Mouse (Mus musculus) MEL (cell line): Measurements from ENCODE around the gene Zfp583. TPM values are rescaled to one million over a fixed set of nuclear protein-coding genes. Genes with fewer than 3 reads are reported as not detected.

ENCODE experiments used
- DNase-seq: peaks from one replicate; pipeline ENCODE4 v3.0.0; 2011; ENCODE audit warnings: low read depth, low spot score
- H3K27ac ChIP-seq: 2 replicates; pipeline ENCODE4 v1.5.1; 2012; ENCODE audit warnings: low read depth, mild to moderate bottlenecking, control low read depth, low read length, moderate library complexity; ENCODE audit not compliant: control insufficient read depth
- H3K27me3 ChIP-seq, 2 experiments: fragments of 150-350 bp in 1 of 2; sonication (generic) in 1 of 2; 2 replicates each; pipeline ENCODE4 v1.6.1; 2012; ENCODE audit warnings: low read length in 2 of 2, mild to moderate bottlenecking in 2 of 2, improper control_type of control experiment in 1 of 2, moderate library complexity in 1 of 2; ENCODE audit not compliant: insufficient read depth in 2 of 2, control insufficient read depth in 1 of 2
- H3K36me3 ChIP-seq, 2 experiments: 2 replicates each; pipeline ENCODE4 v1.6.1; 2012 to 2014; ENCODE audit warnings: low read length in 2 of 2, improper control_type of control experiment in 1 of 2, inconsistent platforms in 1 of 2, mild to moderate bottlenecking in 1 of 2; ENCODE audit not compliant: insufficient read depth in 2 of 2, control insufficient read depth in 1 of 2
- H3K4me1 ChIP-seq, 2 experiments: fragments of 150-350 bp in 1 of 2; sonication (generic) in 1 of 2; 2 replicates each; pipeline ENCODE4 v1.6.1; 2012; ENCODE audit warnings: low read length in 2 of 2, improper control_type of control experiment in 1 of 2, mild to moderate bottlenecking in 1 of 2; ENCODE audit not compliant: insufficient read depth in 2 of 2, control insufficient read depth in 1 of 2
- H3K4me3 ChIP-seq, 2 experiments: fragments of 150-350 bp in 1 of 2; sonication (generic) in 1 of 2; 2 replicates each; pipeline ENCODE4 v1.5.1; 2012; ENCODE audit warnings: low read depth in 2 of 2, low read length in 2 of 2, mild to moderate bottlenecking in 2 of 2, moderate library complexity in 2 of 2, control low read depth in 1 of 2, improper control_type of control experiment in 1 of 2; ENCODE audit not compliant: control insufficient read depth in 1 of 2, insufficient read depth in 1 of 2
- H3K79me2 ChIP-seq: 2 replicates; pipeline ENCODE4 v1.6.1; 2012; ENCODE audit warnings: mild to moderate bottlenecking, low read length, moderate library complexity; ENCODE audit not compliant: control insufficient read depth, poor library complexity, insufficient read depth
- H3K9ac ChIP-seq: 2 replicates; pipeline ENCODE4 v1.6.1; 2012; ENCODE audit warnings: low read depth, mild to moderate bottlenecking, control low read depth, low read length, moderate library complexity; ENCODE audit not compliant: control insufficient read depth, poor library complexity, severe bottlenecking
- H3K9me3 ChIP-seq: fragments of 150-350 bp; sonication (generic); replicated peaks from 2 replicates; pipeline ENCODE4 v1.6.1; 2012; ENCODE audit warnings: mild to moderate bottlenecking, low read length, improper control_type of control experiment, moderate library complexity; ENCODE audit not compliant: insufficient read depth
- BHLHE40 ChIP-seq: IDR thresholded peaks from 2 replicates; pipeline ENCODE4 v1.6.1; 2012; ENCODE audit warnings: low read depth, mild to moderate bottlenecking, inconsistent platforms, low read length, improper control_type of control experiment, borderline replicate concordance
- CHD1 ChIP-seq: IDR thresholded peaks from 2 replicates; pipeline ENCODE4 v1.6.1; 2012; ENCODE audit warnings: low read depth, mild to moderate bottlenecking, inconsistent platforms, low read length, improper control_type of control experiment
- E2F4 ChIP-seq: IDR thresholded peaks from 2 replicates; pipeline ENCODE4 v1.6.1; 2011; ENCODE audit warnings: low read depth, low read length, improper control_type of control experiment, borderline replicate concordance
- ELF1 ChIP-seq: IDR thresholded peaks from 2 replicates; pipeline ENCODE4 v1.6.1; 2014; ENCODE audit warnings: low read depth, mild to moderate bottlenecking, inconsistent platforms, low read length, improper control_type of control experiment, moderate library complexity
- EP300 ChIP-seq, 2 experiments: IDR thresholded peaks; 2 replicates each; pipeline ENCODE4 v1.6.1; 2011; ENCODE audit warnings: improper control_type of control experiment in 2 of 2, low read length in 2 of 2, low read depth in 1 of 2, mild to moderate bottlenecking in 1 of 2
- ETS1 ChIP-seq: IDR thresholded peaks from 2 replicates; pipeline ENCODE4 v1.6.1; 2012; ENCODE audit warnings: low read depth, mild to moderate bottlenecking, inconsistent platforms, low read length, improper control_type of control experiment, moderate library complexity
- GATA1 ChIP-seq: IDR thresholded peaks from 2 replicates; pipeline ENCODE4 v1.6.1; 2011; ENCODE audit warnings: low read depth, low read length, improper control_type of control experiment
- HCFC1 ChIP-seq: IDR thresholded peaks from 2 replicates; pipeline ENCODE4 v1.6.1; 2012; ENCODE audit warnings: low read depth, mild to moderate bottlenecking, inconsistent platforms, low read length, improper control_type of control experiment, moderate library complexity
- JUND ChIP-seq: IDR thresholded peaks from 2 replicates; pipeline ENCODE4 v1.6.1; 2011; ENCODE audit warnings: low read depth, mild to moderate bottlenecking, improper control_type of control experiment, low read length
- KAT2A ChIP-seq: conservative IDR thresholded peaks from 2 replicates; pipeline ENCODE4 v1.6.1; 2012; ENCODE audit warnings: low read depth, low read length, improper control_type of control experiment, inconsistent platforms
- MAFK ChIP-seq: IDR thresholded peaks from 2 replicates; pipeline ENCODE4 v1.6.1; 2011; ENCODE audit warnings: low read depth, mild to moderate bottlenecking, low read length, improper control_type of control experiment, borderline replicate concordance
- MAX ChIP-seq: IDR thresholded peaks from 2 replicates; pipeline ENCODE4 v1.6.1; 2011; ENCODE audit warnings: low read length, improper control_type of control experiment
- MAZ ChIP-seq: IDR thresholded peaks from 2 replicates; pipeline ENCODE4 v1.6.1; 2012; ENCODE audit warnings: low read depth, mild to moderate bottlenecking, inconsistent platforms, low read length, improper control_type of control experiment
- MEF2A ChIP-seq: IDR thresholded peaks from 2 replicates; pipeline ENCODE4 v1.6.1; 2014; ENCODE audit warnings: low read depth, mild to moderate bottlenecking, inconsistent platforms, low read length, improper control_type of control experiment; ENCODE audit not compliant: poor library complexity, insufficient replicate concordance, severe bottlenecking; ENCODE audit errors: extremely low read depth
- MYB ChIP-seq: IDR thresholded peaks from 2 replicates; pipeline ENCODE4 v1.6.1; 2011; ENCODE audit warnings: mild to moderate bottlenecking, low read depth, low read length, improper control_type of control experiment
- NELFE ChIP-seq: IDR thresholded peaks from 2 replicates; pipeline ENCODE4 v1.6.1; 2011; ENCODE audit warnings: low read depth, low read length, improper control_type of control experiment
- NRF1 ChIP-seq: IDR thresholded peaks from 2 replicates; pipeline ENCODE4 v1.6.1; 2014; ENCODE audit warnings: low read depth, mild to moderate bottlenecking, inconsistent platforms, low read length, improper control_type of control experiment, moderate library complexity; ENCODE audit not compliant: poor library complexity, insufficient read depth, severe bottlenecking
- POLR2A ChIP-seq, 2 experiments: IDR thresholded peaks; 2 replicates each; pipeline ENCODE4 v1.6.1; 2011 to 2012; ENCODE audit warnings: low read length in 2 of 2, mild to moderate bottlenecking in 2 of 2, control low read depth in 1 of 2, improper control_type of control experiment in 1 of 2, low read depth in 1 of 2, moderate library complexity in 1 of 2; ENCODE audit not compliant: control insufficient read depth in 1 of 2, insufficient read depth in 1 of 2, poor library complexity in 1 of 2
- POLR2AphosphoS2 ChIP-seq: IDR thresholded peaks from 2 replicates; pipeline ENCODE4 v1.6.1; 2011; ENCODE audit warnings: low read length, improper control_type of control experiment
- POLR2AphosphoS5 ChIP-seq: IDR thresholded peaks from 2 replicates; pipeline ENCODE4 v1.6.1; 2012; ENCODE audit warnings: low read depth, borderline replicate concordance, mild to moderate bottlenecking, inconsistent platforms, low read length, moderate library complexity, mixed read lengths
- RCOR1 ChIP-seq: IDR thresholded peaks from 2 replicates; pipeline ENCODE4 v1.6.1; 2012; ENCODE audit warnings: low read depth, mild to moderate bottlenecking, inconsistent platforms, low read length, improper control_type of control experiment
- SIN3A ChIP-seq: IDR thresholded peaks from 2 replicates; pipeline ENCODE4 v1.6.1; 2012; ENCODE audit warnings: low read length, improper control_type of control experiment, inconsistent platforms
- SMC3 ChIP-seq: IDR thresholded peaks from 2 replicates; pipeline ENCODE4 v1.6.1; 2011; ENCODE audit warnings: low read depth, low read length, improper control_type of control experiment
- TAL1 ChIP-seq: IDR thresholded peaks from 2 replicates; pipeline ENCODE4 v1.6.1; 2012; ENCODE audit warnings: mild to moderate bottlenecking, inconsistent platforms, low read length, moderate library complexity, mixed read lengths
- TBP ChIP-seq: IDR thresholded peaks from 2 replicates; pipeline ENCODE4 v1.8.0; 2011; ENCODE audit warnings: low read depth, low read length, improper control_type of control experiment
- TCF12 ChIP-seq: IDR thresholded peaks from 2 replicates; pipeline ENCODE4 v1.6.1; 2014; ENCODE audit warnings: low read depth, mild to moderate bottlenecking, inconsistent platforms, low read length, improper control_type of control experiment, moderate library complexity
- UBTF ChIP-seq: IDR thresholded peaks from 2 replicates; pipeline ENCODE4 v1.6.1; 2012; ENCODE audit warnings: low read depth, mild to moderate bottlenecking, inconsistent platforms, low read length, improper control_type of control experiment, moderate library complexity, borderline replicate concordance; ENCODE audit not compliant: insufficient read depth
- USF1 ChIP-seq: IDR thresholded peaks from 2 replicates; pipeline ENCODE4 v1.6.1; 2014; ENCODE audit warnings: low read depth, mild to moderate bottlenecking, inconsistent platforms, low read length, improper control_type of control experiment, moderate library complexity
- USF2 ChIP-seq, 2 experiments: IDR thresholded peaks; 2 replicates each; pipeline ENCODE4 v1.6.1; 2011 to 2012; ENCODE audit warnings: improper control_type of control experiment in 2 of 2, low read length in 2 of 2, borderline replicate concordance in 1 of 2, inconsistent platforms in 1 of 2, low read depth in 1 of 2, mild to moderate bottlenecking in 1 of 2; ENCODE audit not compliant: insufficient read depth in 1 of 2
- ZC3H11A ChIP-seq: IDR thresholded peaks from 2 replicates; pipeline ENCODE4 v1.6.1; 2012; ENCODE audit warnings: low read depth, mild to moderate bottlenecking, inconsistent platforms, low read length, improper control_type of control experiment
- ZNF384 ChIP-seq: IDR thresholded peaks from 2 replicates; pipeline ENCODE4 v1.6.1; 2012; ENCODE audit warnings: low read depth, mild to moderate bottlenecking, inconsistent platforms, low read length, improper control_type of control experiment
- polyA plus RNA-seq, 2 experiments: library from polyadenylated mRNA; stranded (reverse) in 1 of 2; unstranded in 1 of 2; fragments of >175 nt in 1 of 2; fragments of >200 nt in 1 of 2; gene quantifications; 2 replicates each; pipeline versions ENCODE4 v1.2.1 to v1.2.4; 2012; ENCODE audit warnings: low replicate concordance in 2 of 2, low read depth in 1 of 2; ENCODE audit not compliant: insufficient read length in 2 of 2, insufficient read depth in 1 of 2, missing spikeins in 1 of 2
- total RNA-seq: library from RNA; depleted of rRNA; stranded (reverse); fragments of 300-350 nt; gene quantifications from 2 replicates; pipeline ENCODE4 v1.2.3, GENCODE M21; 2012

Zfp583 gene
- total and polyA plus RNA-seq, 3 experiments = not detected

DNA sequence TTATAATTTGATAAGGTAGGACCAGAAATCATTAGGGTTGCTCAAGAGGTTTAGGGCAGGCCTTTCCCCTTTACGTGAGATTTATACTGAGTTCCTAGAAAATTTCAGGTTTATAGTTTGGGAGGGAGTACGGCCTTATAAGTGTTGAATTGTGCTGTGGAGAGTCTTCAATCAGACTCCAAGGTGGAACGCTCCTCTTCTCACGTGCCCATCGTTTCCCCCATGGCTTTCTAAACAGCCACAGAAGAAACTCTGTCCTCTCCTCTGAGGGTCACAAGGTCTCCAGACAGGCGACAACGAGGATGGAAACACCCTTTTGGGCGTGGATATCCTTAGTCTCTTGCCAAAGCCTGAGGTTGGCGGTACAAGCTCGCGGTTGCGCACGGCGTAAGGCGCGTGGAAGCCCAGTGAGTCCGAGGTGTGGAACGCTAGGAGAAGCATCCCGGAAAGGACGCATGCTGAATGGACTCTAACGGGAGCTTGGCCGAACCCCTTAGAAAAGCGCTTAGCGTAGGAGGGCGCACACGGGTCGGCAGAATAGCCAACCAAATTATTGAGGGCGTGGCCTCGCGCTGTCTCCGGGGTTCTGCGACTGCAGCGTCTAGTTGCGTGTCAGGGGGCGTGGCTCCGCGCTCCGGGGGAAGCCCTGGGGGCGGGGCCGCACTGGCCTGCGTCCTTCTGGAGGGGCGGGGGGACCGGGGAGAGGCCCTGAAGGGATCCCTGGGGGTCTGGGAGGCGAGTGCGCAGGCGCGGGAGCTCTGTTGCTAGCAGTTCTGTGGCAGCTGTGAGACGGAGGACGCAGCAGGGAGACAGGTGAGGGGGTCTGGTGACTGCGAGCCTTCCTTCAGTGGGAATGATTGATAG, 45.0 kb downstream of the Zfp583 start, which contains the start of gene Zfp667 (continued):
- TF ChIP-seq JUND = no peak
- TF ChIP-seq USF1 = 0 out of 2 replicates have a peak, but pooled peaks have one; percentile 5
- TF ChIP-seq TAL1 = no peak
- TF ChIP-seq NRF1 = peak; percentile 80
- TF ChIP-seq TBP = peak; percentile 61; the same call in 1 of the 2 replicates
- TF ChIP-seq E2F4 = no peak
- TF ChIP-seq MAZ = peak; percentile 88; the same call in 1 of the 2 replicates
- TF ChIP-seq ELF1 = peak; percentile 27; the same call in 1 of the 2 replicates
- TF ChIP-seq BHLHE40 = peak; percentile 52; the same call in 1 of the 2 replicates
- TF ChIP-seq POLR2AphosphoS2 = peak; percentile 81
- TF ChIP-seq ZC3H11A = no peak
- TF ChIP-seq NELFE = peak; percentile 82
- TF ChIP-seq GATA1 = no peak

DNA sequence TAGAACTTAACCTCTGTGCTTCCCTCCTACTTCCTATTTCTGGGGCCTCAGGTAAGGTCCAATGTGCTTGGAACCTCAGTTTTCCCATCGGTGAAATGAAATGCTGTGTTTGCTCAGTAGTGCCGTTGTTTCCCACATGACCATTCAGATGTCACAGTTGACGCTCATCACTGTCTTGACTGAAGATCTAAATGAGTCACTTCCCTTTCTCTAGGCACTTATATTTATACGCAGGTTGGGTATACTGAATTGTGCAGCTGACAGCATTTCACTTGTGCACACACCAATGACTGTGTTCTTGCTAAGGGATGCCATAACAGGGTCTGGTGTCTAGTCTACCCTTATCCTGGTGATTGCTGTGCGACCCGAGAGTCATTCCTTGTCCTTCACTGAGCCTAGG, 45.7 kb downstream of the Zfp583 start:
- Histone ChIP-seq H3K9me3 (no peaks in the 10 kb centered on the region), H3K27me3 (no peaks in the 10 kb centered on the region), H3K79me2 (peaks cover 6% of the 10 kb centered on the region), H3K4me1 (peaks cover 8 to 22% of the 10 kb centered on the region in 2 experiments), H3K4me3 (peak overlapping the region; percentile 88 to 89), H3K9ac (peak overlapping the region; percentile 86), H3K27ac (peak overlapping the region; percentile 93), H3K36me3 (peaks cover 0 to 7% of the 10 kb centered on the region in 2 experiments; a peak in 2 of 4 replicates)
- DNase-seq = peak; percentile 87
- TF ChIP-seq TBP (peak; percentile 82), SMC3 (no peak), MYB (0 out of 2 replicates have a peak, but pooled peaks have one; percentile 27), CHD1 (no peak), MAZ (no peak), KAT2A (no peak), UBTF (no peak), ZNF384 (no peak), TCF12 (no peak), TAL1 (no peak), RCOR1 (no peak), E2F4 (no peak), USF2 (IDR thresholded peaks at IDR 0.05; ENCODE audit: borderline replicate concordance in 1 of 2, insufficient read depth in 1 of 2, low read depth in 1 of 2, low read length in 2 of 2) (no peak), POLR2A (IDR thresholded peaks at IDR 0.05; ENCODE audit: control insufficient read depth in 1 of 2, insufficient read depth in 1 of 2, low read depth in 1 of 2, low read length in 2 of 2, poor library complexity in 1 of 2) (no peak), EP300 (IDR thresholded peaks at IDR 0.05; ENCODE audit: low read depth in 1 of 2, low read length in 2 of 2) (0 out of 4 replicates have a peak, but pooled peaks of 1 of the 2 experiments have one; percentile 14), ZC3H11A (no peak), NRF1 (no peak), MEF2A (no peak), NELFE (no peak; the same call in none of the 2 replicates), SIN3A (peak; percentile 60), MAX (no peak; the same call in 1 of the 2 replicates), POLR2AphosphoS5 (no peak), ETS1 (peak; percentile 81; the same call in 1 of the 2 replicates), HCFC1 (peak; percentile 68), MAFK (no peak)
